Mouse (Mus musculus): ENCODE results near the gene Smim9. TPM values are rescaled to one million over a fixed set of nuclear protein-coding genes. Genes with fewer than 3 reads are reported as not detected.

Gene Smim9
- total RNA-seq, 2 experiments from 2014 or later: not detected

Other genes with a start within 250 kb of the Smim9 start
- 1 to 10 TPM; 2.6 to 2.9 TPM for gene Gab3, start 78.3 kb downstream of the Smim9 start, total RNA-seq (2021)
- gene Dkc1, start 67.9 kb downstream of the Smim9 start, total RNA-seq (2021): 10 to 100 TPM; 20.7 to 25.9 TPM
- 10 to 100 TPM; 20.0 to 22.2 TPM for gene Mpp1, start 32.8 kb downstream of the Smim9 start, total RNA-seq (2021)
- 100 to 1,000 TPM; 145 to 148 TPM for gene Fundc2, start 218.6 kb upstream of the Smim9 start, total RNA-seq (2021)
- gene F8, start 218.8 kb upstream of the Smim9 start, total RNA-seq (2021): 1 to 10 TPM; 2.1 to 3.1 TPM

Data from heart, postnatal 10 days (tissue).